Mouse (Mus musculus) adrenal gland (tissue): ENCODE measurements around the gene Cyp4f18.
"Not testable (repeated sequence)": the region's sequence is repeated elsewhere in the genome, so short reads cannot be mapped to it uniquely, and the experiment has no call there.

Source experiments
- intact Hi-C: fragments of 180-260 bp; cut with DNase I; formaldehyde crosslinking; loops from one replicate; pipeline ENCODE4 v1.15.1; 2025

Cyp4f18 gene

GRCm38 (mm10) chr8:71981456-71981855 is 28.0 kb downstream of the Cyp4f18 start:
- intact Hi-C loops, result no loop called here

- intact Hi-C loops, result no loop called here
Observed at GRCm38 (mm10) chr8:71981032-71981431, 28.4 kb downstream of the Cyp4f18 start.

- intact Hi-C loops, result loop anchor here (5.0 kb wide), 1 partner anchor 67 kb away; the partner anchor contains the start of genes Zfp617 and Zfp882
Observed at GRCm38 (mm10) chr8:71974211-71974610, 35.2 kb downstream of the Cyp4f18 start.

- intact Hi-C loops, result loop anchor here (5.0 kb wide), 1 partner anchor 65 kb away; the partner anchor contains the start of genes Zfp617 and Zfp882
Observed at GRCm38 (mm10) chr8:71971945-71972344, 37.5 kb downstream of the Cyp4f18 start.

- intact Hi-C loops, result no loop called here
Observed at GRCm38 (mm10) chr8:71968636-71969035, 40.8 kb downstream of the Cyp4f18 start.

GRCm38 (mm10) chr8:71968100-71968499 is 41.3 kb downstream of the Cyp4f18 start:
- intact Hi-C loops, result no loop called here

GRCm38 (mm10) chr8:71967261-71967660 is 42.2 kb downstream of the Cyp4f18 start:
- intact Hi-C loops, result no loop called here

- intact Hi-C loops, result no loop called here
Observed at GRCm38 (mm10) chr8:71966411-71966810, 43.0 kb downstream of the Cyp4f18 start.

GRCm38 (mm10) chr8:71965166-71965565 is 44.3 kb downstream of the Cyp4f18 start:
- intact Hi-C loops, result no loop called here

- intact Hi-C loops, result loop anchor here (5.0 kb wide), 1 partner anchor 37 kb away; no protein-coding TSS in a partner anchor
Observed at GRCm38 (mm10) chr8:71964051-71964450, 45.4 kb downstream of the Cyp4f18 start.

- intact Hi-C loops, result loop anchor here (5.0 kb wide), 1 partner anchor 34 kb away; no protein-coding TSS in a partner anchor
Observed at GRCm38 (mm10) chr8:71961796-71962195, 47.6 kb downstream of the Cyp4f18 start.

- intact Hi-C loops, result loop anchor here (5.0 kb wide), 1 partner anchor 33 kb away; no protein-coding TSS in a partner anchor
Observed at GRCm38 (mm10) chr8:71960483-71960882, 48.9 kb downstream of the Cyp4f18 start.

- intact Hi-C loops, result no loop called here
Observed at GRCm38 (mm10) chr8:71954666-71955065, 54.8 kb downstream of the Cyp4f18 start.

GRCm38 (mm10) chr8:71952961-71953700 is 56.3 kb downstream of the Cyp4f18 start:
- intact Hi-C loops, result not testable (repeated sequence)

- intact Hi-C loops, result no loop called here
Observed at GRCm38 (mm10) chr8:71952489-71952888, 56.9 kb downstream of the Cyp4f18 start.

- intact Hi-C loops, result no loop called here
Observed at GRCm38 (mm10) chr8:71951436-71952161, 57.8 kb downstream of the Cyp4f18 start.

- intact Hi-C loops, result no loop called here
Observed at GRCm38 (mm10) chr8:71950482-71951221, 58.8 kb downstream of the Cyp4f18 start, which contains the start of gene Zfp961. Zfp961 (plus strand) TSS chr8:71951038.

GRCm38 (mm10) chr8:71948624-71949023 is 60.8 kb downstream of the Cyp4f18 start:
- intact Hi-C loops, result no loop called here

- intact Hi-C loops, result no loop called here
Observed at GRCm38 (mm10) chr8:71941776-71942175, 67.7 kb downstream of the Cyp4f18 start.

- intact Hi-C loops, result no loop called here
Observed at GRCm38 (mm10) chr8:71940293-71941208, 68.9 kb downstream of the Cyp4f18 start.
